In the genomic region with DNA sequence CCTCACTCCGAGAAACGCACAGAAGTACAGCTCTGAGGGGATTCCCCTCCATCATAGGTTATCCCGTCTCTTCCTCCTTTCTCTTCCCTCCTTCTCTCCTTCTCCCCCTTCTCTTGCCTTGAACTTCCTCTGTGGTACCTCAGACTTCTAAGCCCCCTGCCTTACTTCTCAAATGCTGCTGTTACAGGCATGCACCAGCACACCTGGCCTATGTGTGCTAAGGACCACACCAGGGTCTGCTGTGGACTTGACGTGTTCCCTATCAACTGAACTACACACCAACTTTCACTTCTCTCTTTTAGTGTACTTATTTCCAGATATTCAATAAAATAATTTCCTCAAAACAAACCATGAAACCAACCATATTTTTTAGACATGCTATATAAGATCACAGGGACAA, we compare ENCODE assay signal across 25 mouse cellular contexts. TPM values are rescaled to one million over a fixed set of nuclear protein-coding genes. Genes with fewer than 3 reads are reported as not detected.
DNase-seq lines count a peak whose midpoint lies in the region; ATAC-seq and TF ChIP-seq lines count a peak whose summit lies in the region.
"Had no signal": no experiment of that assay in that cellular context is flagged by ENCODE, and none has a peak within 500 bp of the region (broad histone marks: within the 10 kb centered on the region; RNA-seq: fewer than 3 reads in every experiment).

No protein-coding gene starts in this region.

- no peaks in the 10 kb centered on the region for H3K27me3 ChIP-seq in CH12.LX (replicated peaks)
- H3K27me3 ChIP-seq in stomach, postnatal 0 days (ENCODE audit: control insufficient read depth, insufficient read depth, low read length) = no peaks in the 10 kb centered on the region
- no peaks in the 10 kb centered on the region for H3K27me3 ChIP-seq in liver, postnatal 0 days (ENCODE audit: insufficient read depth, low read length)
- H3K27me3 ChIP-seq: embryonic facial prominence, embryonic 13.5 days; embryonic facial prominence, embryonic 15.5 days; forebrain, embryonic 12.5 days had no signal

- DNase-seq in A20 (ENCODE audit: low read depth, low spot score) = peak; percentile 47
- DNase-seq in CH12.LX (ENCODE audit: extremely low read depth) = peak; percentile 60
- no peak for DNase-seq in stomach, postnatal 0 days (ENCODE audit: low spot score)
- DNase-seq in spleen, postnatal 4 days (ENCODE audit: low spot score in 2 of 2) = no peak
- no peak for DNase-seq in heart, postnatal 14 days
- no peak for DNase-seq in liver, postnatal 0 days
- DNase-seq: adrenal gland, adult 8-10 months; adrenal gland, postnatal 14 days; adrenal gland, postnatal 36 days; cerebellum, adult 11-12 months; cerebellum, adult 2 months; cerebellum, adult 9-10 months; cerebellum, postnatal 10 days; cerebellum, postnatal 25 days; embryo, embryonic 11 days had no signal

- dilution Hi-C loops in CH12.LX (cut with MboI; ENCODE audit: extremely low pct_ligation_motif_present, extremely low pct_unique_long_range_greater_than_20kb, low sequenced_read_pairs) = no loop called here

- no peak overlapping the region for H3K27ac ChIP-seq in CH12.LX (ENCODE audit: insufficient read depth, low read depth)
- no peak overlapping the region for H3K27ac ChIP-seq in stomach, postnatal 0 days (replicated peaks)
- H3K27ac ChIP-seq in liver, postnatal 0 days (ENCODE audit: low read depth) = no peak overlapping the region
- H3K27ac ChIP-seq: embryonic facial prominence, embryonic 13.5 days; embryonic facial prominence, embryonic 15.5 days; forebrain, embryonic 10.5 days; forebrain, embryonic 12.5 days had no signal

- H3K79me2 ChIP-seq in CH12.LX (replicated peaks; ENCODE audit: control insufficient read depth, extremely low read depth, insufficient read depth, poor library complexity, severe bottlenecking) = no peaks in the 10 kb centered on the region

- intact Hi-C loops in heart, postnatal 14 days (cut with DNase I) = no loop called here

- no peak for TF ChIP-seq POLR2A in CH12.LX (IDR thresholded peaks at IDR 0.05; ENCODE audit: low read depth, low read length)

- peak; percentile 70 for TF ChIP-seq EP300 in CH12.LX (IDR thresholded peaks at IDR 0.05; ENCODE audit: low read length)
- TF ChIP-seq EP300 in stomach, postnatal 0 days (optimal IDR thresholded peaks at IDR 0.05) = no peak
- TF ChIP-seq EP300 in liver, postnatal 0 days (IDR thresholded peaks at IDR 0.05; ENCODE audit: low read depth) = no peak

- no peak overlapping the region for H3K9ac ChIP-seq in CH12.LX (ENCODE audit: insufficient read depth, low read depth)
- no peak overlapping the region for H3K9ac ChIP-seq in stomach, postnatal 0 days (ENCODE audit: low read length)
- H3K9ac ChIP-seq in liver, postnatal 0 days (replicated peaks) = no peak overlapping the region
- H3K9ac ChIP-seq: embryonic facial prominence, embryonic 13.5 days; embryonic facial prominence, embryonic 15.5 days; forebrain, embryonic 12.5 days had no signal

- H3K9me3 ChIP-seq in CH12.LX (replicated peaks; ENCODE audit: low read length) = no peaks in the 10 kb centered on the region
- H3K9me3 ChIP-seq in stomach, postnatal 0 days (ENCODE audit: control insufficient read depth, low read length) = no peaks in the 10 kb centered on the region
- no peaks in the 10 kb centered on the region for H3K9me3 ChIP-seq in liver, postnatal 0 days (ENCODE audit: low read length)
- H3K9me3 ChIP-seq: embryonic facial prominence, embryonic 13.5 days; embryonic facial prominence, embryonic 15.5 days; forebrain, embryonic 10.5 days; forebrain, embryonic 12.5 days had no signal

- H3K36me3 ChIP-seq in CH12.LX (replicated peaks in 1 of 2; ENCODE audit: control insufficient read depth in 1 of 2, insufficient read depth in 1 of 2, low read length in 1 of 2) = peaks cover 15 to 55% of the 10 kb centered on the region in 2 experiments
- H3K36me3 ChIP-seq in stomach, postnatal 0 days (ENCODE audit: control insufficient read depth, insufficient read depth, low read length) = peaks cover 11% of the 10 kb centered on the region
- peaks cover 45% of the 10 kb centered on the region for H3K36me3 ChIP-seq in liver, postnatal 0 days (replicated peaks; ENCODE audit: insufficient read depth, low read length)

- in situ Hi-C loops in CH12.LX (cut with MboI; ENCODE audit: low pct_ligation_motif_present, low pct_unique_long_range_greater_than_20kb, low sequenced_read_pairs) = no loop called here

- ATAC-seq in granulocyte monocyte progenitor cell, adult 5-6 weeks (replicated peaks; ENCODE audit: poor library complexity, severe bottlenecking) = peak; percentile 59
- 0 out of 2 replicates have a peak, but pooled peaks have one; percentile 20 for ATAC-seq in megakaryocyte progenitor cell, adult 5-6 weeks (replicated peaks; ENCODE audit: poor library complexity)
- ATAC-seq in stomach, postnatal 0 days (ENCODE audit: low FRiP score, low TSS enrichment) = no peak
- ATAC-seq in liver, postnatal 0 days = no peak
- ATAC-seq: CD4-positive, CD25-positive, alpha-beta regulatory T cell, adult 4 months; forebrain, embryonic 14.5 days; forebrain, embryonic 16.5 days had no signal

- TF ChIP-seq CTCF in CH12.LX (conservative IDR thresholded peaks at IDR 0.05 in 1 of 2, IDR thresholded peaks at IDR 0.05 in 1 of 2; ENCODE audit: low read depth in 2 of 2, low read length in 2 of 2) = no peak
- TF ChIP-seq CTCF in stomach, postnatal 0 days (IDR thresholded peaks at IDR 0.05; ENCODE audit: low read depth) = no peak
- TF ChIP-seq CTCF in liver, postnatal 0 days (IDR thresholded peaks at IDR 0.05; ENCODE audit: low read depth) = no peak

- H3K4me3 ChIP-seq in CH12.LX (replicated peaks in 1 of 3; ENCODE audit: low read depth in 2 of 3, low read length in 2 of 3, poor library complexity in 1 of 3) = peak overlapping the region in 1 of 3 experiments; percentile 16
- no peak overlapping the region for H3K4me3 ChIP-seq in stomach, postnatal 0 days (ENCODE audit: low read depth, low read length)
- H3K4me3 ChIP-seq in liver, postnatal 0 days (ENCODE audit: low read depth, low read length) = no peak overlapping the region
- H3K4me3 ChIP-seq: embryonic facial prominence, embryonic 13.5 days; embryonic facial prominence, embryonic 15.5 days; erythroblast, embryonic 14.5 days; forebrain, embryonic 10.5 days; forebrain, embryonic 12.5 days had no signal

- WGBS in stomach, postnatal 0 days = 81% methylated on average over 4 of the region's 4 CpGs
- 74% methylated on average over 4 of the region's 4 CpGs for WGBS in liver, postnatal 0 days (ENCODE audit: insufficient replicate concordance)

- H3K4me2 ChIP-seq in CH12.LX (ENCODE audit: insufficient read depth, low read depth, poor library complexity, severe bottlenecking) = peak overlapping the region; percentile 50
- no peak overlapping the region for H3K4me2 ChIP-seq in stomach, postnatal 0 days (replicated peaks; ENCODE audit: low read depth)
- H3K4me2 ChIP-seq in liver, postnatal 0 days (ENCODE audit: low read depth, low read length) = no peak overlapping the region
- H3K4me2 ChIP-seq: embryonic facial prominence, embryonic 13.5 days; embryonic facial prominence, embryonic 15.5 days; forebrain, embryonic 12.5 days had no signal

- peaks cover 3 to 32% of the 10 kb centered on the region in 2 experiments; a peak in 3 of 4 replicates for H3K4me1 ChIP-seq in CH12.LX (ENCODE audit: control insufficient read depth in 1 of 2, insufficient read depth in 2 of 2)
- H3K4me1 ChIP-seq in stomach, postnatal 0 days (replicated peaks; ENCODE audit: control insufficient read depth, insufficient read depth) = no peaks in the 10 kb centered on the region
- H3K4me1 ChIP-seq in liver, postnatal 0 days (ENCODE audit: insufficient read depth) = no peaks in the 10 kb centered on the region
- H3K4me1 ChIP-seq: embryonic facial prominence, embryonic 13.5 days; embryonic facial prominence, embryonic 15.5 days; forebrain, embryonic 12.5 days had no signal

- TF ChIP-seq RAD21 in CH12.LX (IDR thresholded peaks at IDR 0.05; ENCODE audit: low read depth, low read length) = no peak

TF ChIP-seq in CH12.LX, 34 proteins besides CTCF, POLR2A, EP300 and RAD21:
- peak; percentile 75 for TF ChIP-seq IRF4 (IDR thresholded peaks at IDR 0.05; ENCODE audit: low read depth, low read length)
- 0 out of 2 replicates have a peak, but pooled peaks have one; percentile 39 for TF ChIP-seq RCOR1 (conservative IDR thresholded peaks at IDR 0.05; ENCODE audit: low read depth, low read length)
- 0 out of 2 replicates have a peak, but pooled peaks have one; percentile 16 for TF ChIP-seq BHLHE40 (IDR thresholded peaks at IDR 0.05; ENCODE audit: low read depth, low read length)
- no peak for TF ChIP-seq TBP (conservative IDR thresholded peaks at IDR 0.05; ENCODE audit: low read depth, low read length)

RNA-seq across cellular contexts. Expression of gene Fbxl22, which starts 28.4 kb away (rescaled TPM):
- total RNA-seq in CH12.LX (2012; rRNA removed) (0.34 and 0.63 TPM in 2 replicates), CH12.LX (2014; rRNA removed) (0.05 and 0.19 TPM in 2 replicates)
- 0.18 and 0.21 TPM in 2 replicates for polyA plus RNA-seq in CH12.LX (2012; ENCODE audit: insufficient read length, low read depth)
- total RNA-seq in granulocyte monocyte progenitor cell, adult 5-6 weeks (2014; fragmentation: Nextera tagmentation) = 0.60 TPM in 1 of 2 replicates, not detected in the other
- total RNA-seq in granulocyte monocyte progenitor cell, adult 5-6 weeks (2017) = 0.62 and 1.0 TPM in 2 replicates
- total RNA-seq in megakaryocyte progenitor cell, adult 5-6 weeks (2015) = 0.68 and 0.74 TPM in 2 replicates
- 0.37 and 0.88 TPM in 2 replicates for total RNA-seq in megakaryocyte progenitor cell, adult 5-6 weeks (2017)
- 30.8 and 33.8 TPM in 2 replicates for polyA plus RNA-seq in stomach, postnatal 0 days (2015; fragmentation: Nextera tagmentation; extraction: Ambion mirVana)
- total RNA-seq in heart, postnatal 14 days (2021) = 10 to 100 TPM; 48.3 to 59.1 TPM
- 0.51 and 0.88 TPM in 2 replicates for polyA plus RNA-seq in liver, postnatal 0 days (2015; fragmentation: Nextera tagmentation; extraction: Ambion mirVana)

RNA-seq across cellular contexts. Expression of gene Usp3, which starts 50.2 kb away (rescaled TPM):
- total RNA-seq in CH12.LX (2012; rRNA removed) (19.0 and 24.4 TPM in 2 replicates), CH12.LX (2014; rRNA removed) (36.6 and 40.8 TPM in 2 replicates)
- polyA plus RNA-seq in CH12.LX (2012; ENCODE audit: insufficient read length, low read depth) = 39.5 and 50.9 TPM in 2 replicates
- total RNA-seq in granulocyte monocyte progenitor cell, adult 5-6 weeks (2014; fragmentation: Nextera tagmentation) = 37.4 and 72.1 TPM in 2 replicates
- 50.4 and 55.5 TPM in 2 replicates for total RNA-seq in granulocyte monocyte progenitor cell, adult 5-6 weeks (2017)
- total RNA-seq in megakaryocyte progenitor cell, adult 5-6 weeks (2015) = 62.6 and 71.6 TPM in 2 replicates
- total RNA-seq in megakaryocyte progenitor cell, adult 5-6 weeks (2017) = 43.6 and 48.9 TPM in 2 replicates
- polyA plus RNA-seq in stomach, postnatal 0 days (2015; fragmentation: Nextera tagmentation; extraction: Ambion mirVana) = 42.2 and 49.2 TPM in 2 replicates
- 10 to 100 TPM; 29.5 to 29.7 TPM for total RNA-seq in heart, postnatal 14 days (2021)
- polyA plus RNA-seq in liver, postnatal 0 days (2015; fragmentation: Nextera tagmentation; extraction: Ambion mirVana) = 19.8 and 21.6 TPM in 2 replicates

Comparison
In these comparisons a context has a peak if more than half of its experiments do, and no peak if none do; other contexts are left out.
1. DNase-seq: peak in A20 (single experiment) and CH12.LX (single experiment); none in stomach, postnatal 0 days (single experiment), spleen, postnatal 4 days (0 of 2), heart, postnatal 14 days (0 of 2) and liver, postnatal 0 days (single experiment).
2. ATAC-seq: peak in granulocyte monocyte progenitor cell, adult 5-6 weeks (single experiment) and megakaryocyte progenitor cell, adult 5-6 weeks (single experiment); none in stomach, postnatal 0 days (single experiment) and liver, postnatal 0 days (single experiment).
3. RNA of gene Fbxl22, which starts 28.4 kb away (total RNA-seq): 48.3 to 59.1 TPM in heart, postnatal 14 days; 0.37 to 0.88 TPM in megakaryocyte progenitor cell, adult 5-6 weeks, 0.60 to 1.0 TPM in granulocyte monocyte progenitor cell, adult 5-6 weeks and 0.05 to 0.63 TPM in CH12.LX; every median in the first group is over 10 times any median in the second.